ENCODE assay signal across 19 mouse cellular contexts in genomic region chr10:77798921-77799508, GRCm38 (mm10). TPM values are rescaled to one million over a fixed set of nuclear protein-coding genes. Genes with fewer than 3 reads are reported as not detected.
DNase-seq lines count a peak whose midpoint lies in the region; ATAC-seq and TF ChIP-seq lines count a peak whose summit lies in the region.
"Had no signal": no experiment of that assay in that cellular context is flagged by ENCODE, and none has a peak within 500 bp of the region (broad histone marks: within the 10 kb centered on the region; RNA-seq: fewer than 3 reads in every experiment).

Gene Gm19668 (minus strand): TSS chr10:77799133.

- H3K4me2 ChIP-seq in forebrain, postnatal 0 days (ENCODE audit: low read depth): no peak within 1 kb of the TSS
- H3K4me2 ChIP-seq in limb, embryonic 13.5 days (replicated peaks): no peak within 1 kb of the TSS
- no peak within 1 kb of the TSS for H3K4me2 ChIP-seq in forebrain, embryonic 16.5 days (ENCODE audit: low read length)
- no peak within 1 kb of the TSS for H3K4me2 ChIP-seq in neural tube, embryonic 12.5 days (replicated peaks)

- H3K36me3 ChIP-seq in forebrain, embryonic 10.5 days (replicated peaks): no peaks in the 10 kb centered on the region
- no peaks in the 10 kb centered on the region for H3K36me3 ChIP-seq in forebrain, postnatal 0 days (ENCODE audit: insufficient read depth)
- H3K36me3 ChIP-seq in limb, embryonic 13.5 days: no peaks in the 10 kb centered on the region
- no peaks in the 10 kb centered on the region for H3K36me3 ChIP-seq in limb, embryonic 10.5 days
- no peaks in the 10 kb centered on the region for H3K36me3 ChIP-seq in forebrain, embryonic 16.5 days (ENCODE audit: control insufficient read depth, insufficient read depth)
- H3K36me3 ChIP-seq in neural tube, embryonic 12.5 days: no peaks in the 10 kb centered on the region

- H3K9me3 ChIP-seq in forebrain, embryonic 10.5 days: no peaks in the 10 kb centered on the region
- no peaks in the 10 kb centered on the region for H3K9me3 ChIP-seq in forebrain, postnatal 0 days (ENCODE audit: low read length)
- no peaks in the 10 kb centered on the region for H3K9me3 ChIP-seq in limb, embryonic 13.5 days
- no peaks in the 10 kb centered on the region for H3K9me3 ChIP-seq in limb, embryonic 10.5 days (replicated peaks)
- no peaks in the 10 kb centered on the region for H3K9me3 ChIP-seq in forebrain, embryonic 16.5 days (ENCODE audit: control insufficient read depth, low read length)
- no peaks in the 10 kb centered on the region for H3K9me3 ChIP-seq in neural tube, embryonic 12.5 days

- H3K9ac ChIP-seq in forebrain, postnatal 0 days: no peak within 1 kb of the TSS
- no peak within 1 kb of the TSS for H3K9ac ChIP-seq in limb, embryonic 13.5 days
- H3K9ac ChIP-seq in forebrain, embryonic 16.5 days (replicated peaks; ENCODE audit: low read depth, low read length): no peak within 1 kb of the TSS
- no peak within 1 kb of the TSS for H3K9ac ChIP-seq in neural tube, embryonic 12.5 days

- H3K4me3 ChIP-seq in forebrain, embryonic 10.5 days: no peak within 1 kb of the TSS
- H3K4me3 ChIP-seq in forebrain, postnatal 0 days (ENCODE audit: low read depth, low read length): no peak within 1 kb of the TSS
- no peak within 1 kb of the TSS for H3K4me3 ChIP-seq in limb, embryonic 13.5 days
- no peak within 1 kb of the TSS for H3K4me3 ChIP-seq in limb, embryonic 10.5 days
- no peak within 1 kb of the TSS for H3K4me3 ChIP-seq in forebrain, embryonic 16.5 days (replicated peaks; ENCODE audit: low read length)
- no peak within 1 kb of the TSS for H3K4me3 ChIP-seq in neural tube, embryonic 12.5 days
- H3K4me3 ChIP-seq: erythroblast, embryonic 14.5 days; gastrocnemius, adult 2 months had no signal

- ATAC-seq in forebrain, postnatal 0 days: no peak
- peak; percentile 59; the same call in 1 of the 2 replicates for ATAC-seq in limb, embryonic 13.5 days (ENCODE audit: low FRiP score, low read depth)
- ATAC-seq in forebrain, embryonic 16.5 days: no peak
- ATAC-seq in neural tube, embryonic 12.5 days (ENCODE audit: low FRiP score, low read depth): peak; percentile 54; the same call in 1 of the 2 replicates

- peak within 1 kb of the TSS; percentile 68 for H3K27ac ChIP-seq in forebrain, embryonic 10.5 days
- no peak within 1 kb of the TSS for H3K27ac ChIP-seq in forebrain, postnatal 0 days (ENCODE audit: low read depth, low read length)
- H3K27ac ChIP-seq in limb, embryonic 13.5 days: no peak within 1 kb of the TSS
- no peak within 1 kb of the TSS for H3K27ac ChIP-seq in limb, embryonic 10.5 days
- H3K27ac ChIP-seq in forebrain, embryonic 16.5 days (ENCODE audit: low read length): 0 out of 2 replicates have a peak within 1 kb of the TSS, but pooled peaks have one; percentile 10
- no peak within 1 kb of the TSS for H3K27ac ChIP-seq in neural tube, embryonic 12.5 days
- H3K27ac ChIP-seq: gastrocnemius, adult 2 months had no signal

- peaks cover 26% of the 10 kb centered on the region for H3K4me1 ChIP-seq in forebrain, embryonic 10.5 days
- H3K4me1 ChIP-seq in forebrain, postnatal 0 days (ENCODE audit: insufficient read depth): no peaks in the 10 kb centered on the region
- H3K4me1 ChIP-seq in limb, embryonic 13.5 days: peaks cover 18% of the 10 kb centered on the region
- H3K4me1 ChIP-seq in limb, embryonic 10.5 days: peaks cover 25% of the 10 kb centered on the region
- no peaks in the 10 kb centered on the region for H3K4me1 ChIP-seq in forebrain, embryonic 16.5 days (replicated peaks; ENCODE audit: control insufficient read depth, insufficient read depth, low read length)
- peaks cover 15% of the 10 kb centered on the region for H3K4me1 ChIP-seq in neural tube, embryonic 12.5 days

- 56% methylated on average over 8 of the region's 8 CpGs for WGBS in forebrain, embryonic 10.5 days
- WGBS in forebrain, postnatal 0 days: 61% methylated on average over 8 of the region's 8 CpGs
- 45% methylated on average over 8 of the region's 8 CpGs for WGBS in limb, embryonic 13.5 days
- WGBS in limb, embryonic 10.5 days: 58% methylated on average over 8 of the region's 8 CpGs
- WGBS in forebrain, embryonic 16.5 days: 67% methylated on average over 8 of the region's 8 CpGs
- WGBS in neural tube, embryonic 12.5 days: 41% methylated on average over 8 of the region's 8 CpGs

- DNase-seq in forebrain, embryonic 10.5 days (ENCODE audit: extremely low spot score, low spot score): no peak
- no peak for DNase-seq in forebrain, postnatal 0 days
- DNase-seq in limb, embryonic 10.5 days (ENCODE audit: low spot score): no peak
- DNase-seq in urinary bladder, postnatal 10 days (ENCODE audit: low spot score): no peak
- no peak for DNase-seq in cerebellum, postnatal 4 days (ENCODE audit: low spot score in 2 of 2)
- DNase-seq: adrenal gland, adult 2 months; embryo, embryonic 11 days; gastrocnemius, adult 2 months; kidney, adult 11 months; kidney, postnatal 36 days; lung, postnatal 36 days had no signal

- no peaks in the 10 kb centered on the region for H3K27me3 ChIP-seq in forebrain, embryonic 10.5 days (ENCODE audit: poor library complexity, severe bottlenecking)
- no peaks in the 10 kb centered on the region for H3K27me3 ChIP-seq in forebrain, postnatal 0 days (ENCODE audit: insufficient read depth, low read length)
- no peaks in the 10 kb centered on the region for H3K27me3 ChIP-seq in limb, embryonic 13.5 days
- no peaks in the 10 kb centered on the region for H3K27me3 ChIP-seq in limb, embryonic 10.5 days (ENCODE audit: low read depth, poor library complexity, severe bottlenecking)
- no peaks in the 10 kb centered on the region for H3K27me3 ChIP-seq in forebrain, embryonic 16.5 days (replicated peaks; ENCODE audit: control insufficient read depth, insufficient read depth, low read length)
- no peaks in the 10 kb centered on the region for H3K27me3 ChIP-seq in neural tube, embryonic 12.5 days (replicated peaks)

- TF ChIP-seq CTCF in forebrain, postnatal 0 days (IDR thresholded peaks at IDR 0.05; ENCODE audit: low read depth): no peak

RNA-seq across cellular contexts. Expression of gene Gm19668, which starts in this region (rescaled TPM):
- not detected in 2 replicates for polyA plus RNA-seq in forebrain, embryonic 10.5 days (2016; fragmentation: Nextera tagmentation; extraction: Ambion mirVana)
- total RNA-seq in forebrain, postnatal 0 days (2014; rRNA removed): not detected in 2 replicates
- not detected in 2 replicates for polyA plus RNA-seq in forebrain, postnatal 0 days (2015; fragmentation: Nextera tagmentation; extraction: Ambion mirVana)
- not detected in 2 replicates for polyA plus RNA-seq in limb, embryonic 13.5 days (2015; fragmentation: Nextera tagmentation; extraction: Ambion mirVana)
- not detected in 2 replicates for polyA plus RNA-seq in limb, embryonic 10.5 days (2016; fragmentation: Nextera tagmentation; extraction: Ambion mirVana)
- not detected in 2 replicates for polyA plus RNA-seq in forebrain, embryonic 16.5 days (2015; fragmentation: Nextera tagmentation; extraction: Ambion mirVana)
- polyA plus RNA-seq in neural tube, embryonic 12.5 days (2016; fragmentation: Nextera tagmentation; extraction: Ambion mirVana): not detected in 2 replicates
- total RNA-seq: adrenal gland, adult 2 months; gastrocnemius, adult 2 months; layer of hippocampus, postnatal 14 days; left cerebral cortex, postnatal 4 days had no signal
- polyA plus RNA-seq: adrenal gland, adult 2 months; erythroblast, embryonic 14.5 days; heart, postnatal 0 days; liver, embryonic 16.5 days had no signal

Comparison
In these comparisons a context has a peak if more than half of its experiments do, and no peak if none do; other contexts are left out.
1. H3K27ac ChIP-seq: peak in forebrain, embryonic 10.5 days (single experiment) and forebrain, embryonic 16.5 days (single experiment); none in forebrain, postnatal 0 days (single experiment), limb, embryonic 13.5 days (single experiment), limb, embryonic 10.5 days (single experiment) and neural tube, embryonic 12.5 days (single experiment).
2. Peak in ATAC-seq in limb, embryonic 13.5 days; RNA of the gene not detected or under 1 TPM.
3. Peak in ATAC-seq in neural tube, embryonic 12.5 days; RNA of the gene not detected or under 1 TPM.